Mouse (Mus musculus) liver, adult 2 months (tissue): ENCODE results near the gene Hoxa5.

ENCODE experiments used
- CTCF ChIP-seq: fragments of 200-500 bp; IDR thresholded peaks from 2 replicates; pipeline ENCODE4 v1.5.1; 2011; ENCODE audit warnings: low read depth, low read length, control low read depth
- POLR2A ChIP-seq: fragments of 200-500 bp; IDR thresholded peaks from 2 replicates; pipeline ENCODE4 v1.6.1; 2011; ENCODE audit warnings: low read length, control low read depth; ENCODE audit not compliant: insufficient read depth; ENCODE audit errors: extremely low read depth

DNA sequence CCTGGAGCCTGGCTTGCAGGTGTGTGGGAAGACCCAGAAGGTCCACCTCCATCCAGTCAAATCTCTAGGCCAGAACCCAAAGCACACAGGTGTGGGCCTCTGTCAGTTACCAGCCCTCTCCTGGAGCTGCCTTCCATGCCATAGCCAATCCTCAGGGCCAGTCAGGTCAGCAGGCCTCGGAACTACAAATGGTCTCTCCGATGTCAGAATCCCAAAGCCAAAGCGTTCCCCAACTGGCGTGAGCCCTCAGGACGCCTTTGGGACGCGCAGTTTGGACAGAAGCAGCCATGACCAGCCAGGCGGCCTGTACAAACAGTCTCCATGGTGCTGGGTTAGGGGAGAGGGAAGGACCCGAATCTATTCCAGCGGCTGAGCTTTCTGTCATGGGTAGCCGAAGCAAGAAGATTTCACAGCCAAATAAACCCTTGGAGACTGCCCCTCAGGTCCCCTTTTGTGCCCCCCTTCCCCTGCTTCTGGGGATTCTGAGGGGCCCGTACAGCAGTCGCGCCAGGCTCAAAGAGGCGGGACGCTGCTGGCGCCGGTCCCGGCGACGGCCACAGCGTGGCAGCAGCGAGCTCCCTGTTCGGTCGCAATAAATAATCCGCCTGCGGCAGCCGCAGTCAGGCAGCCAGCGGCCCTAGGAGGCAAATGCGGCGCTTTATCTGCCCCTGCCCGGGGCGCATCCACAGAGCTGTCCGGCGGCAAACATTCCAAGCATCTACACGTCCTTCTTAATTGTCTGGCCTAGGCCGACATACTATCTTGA, 7.0 kb upstream of the Hoxa5 start:
- TF ChIP-seq CTCF (peak; percentile 84), POLR2A (no peak)
